Mouse (Mus musculus) left cerebral cortex, postnatal 14 days (tissue): ENCODE results near the gene Sept4. TPM values are rescaled to one million over a fixed set of nuclear protein-coding genes. Genes with fewer than 3 reads are reported as not detected.
A peak's percentile ranks its signal among the peaks of the same experiment; 100 is the strongest.

Source experiments
- DNase-seq, 2 experiments: peaks; one replicate each; pipeline ENCODE4 v3.0.0; 2021 to 2022; ENCODE audit warnings: low spot score in 2 of 2, mixed read lengths in 1 of 2
- intact Hi-C: fragments of 180-260 bp; cut with DNase I; formaldehyde crosslinking; loops from one replicate; pipeline ENCODE4 v1.15.1; 2025
- total RNA-seq, 2 experiments: library from RNA; stranded (reverse); gene quantifications; 2 replicates each; pipeline ENCODE4 v1.2.3; 2021

Sept4 gene
- total RNA-seq, 2 experiments from 2014 or later = 95.3 to 109 TPM

DNA sequence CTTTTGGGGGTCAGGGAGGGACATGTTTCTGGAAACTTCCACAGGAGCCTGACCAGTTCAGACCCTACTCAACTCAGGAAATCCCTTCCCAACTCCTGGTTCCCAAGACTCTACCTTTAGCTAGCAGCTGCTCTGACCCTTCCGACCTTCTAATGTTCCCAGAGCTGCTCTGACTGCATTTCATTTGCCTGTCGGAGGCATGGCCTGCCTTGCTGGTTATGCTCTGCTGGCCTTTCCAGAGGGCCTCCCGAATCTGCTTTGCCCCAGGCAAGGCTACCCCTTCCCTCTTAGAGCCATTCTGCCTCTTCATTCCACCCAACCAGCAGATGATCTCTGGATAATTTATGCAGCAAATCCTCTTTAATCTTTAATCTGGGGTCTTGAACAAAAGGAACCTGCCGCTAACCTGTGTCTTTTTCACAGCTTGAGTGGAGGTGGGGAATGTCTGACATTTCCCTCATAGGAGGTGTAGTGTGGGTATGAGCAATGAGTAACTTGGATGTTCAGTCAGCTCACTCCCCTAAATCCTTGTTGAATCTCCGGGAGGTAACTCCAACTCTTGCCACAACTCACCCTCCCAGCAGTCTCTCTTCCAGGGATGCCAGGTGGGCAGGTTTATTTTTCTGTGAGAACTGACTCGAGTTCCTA lies 9.0 kb downstream of the Sept4 start:
- intact Hi-C loops = no loop called here
- DNase-seq = no peak

DNA sequence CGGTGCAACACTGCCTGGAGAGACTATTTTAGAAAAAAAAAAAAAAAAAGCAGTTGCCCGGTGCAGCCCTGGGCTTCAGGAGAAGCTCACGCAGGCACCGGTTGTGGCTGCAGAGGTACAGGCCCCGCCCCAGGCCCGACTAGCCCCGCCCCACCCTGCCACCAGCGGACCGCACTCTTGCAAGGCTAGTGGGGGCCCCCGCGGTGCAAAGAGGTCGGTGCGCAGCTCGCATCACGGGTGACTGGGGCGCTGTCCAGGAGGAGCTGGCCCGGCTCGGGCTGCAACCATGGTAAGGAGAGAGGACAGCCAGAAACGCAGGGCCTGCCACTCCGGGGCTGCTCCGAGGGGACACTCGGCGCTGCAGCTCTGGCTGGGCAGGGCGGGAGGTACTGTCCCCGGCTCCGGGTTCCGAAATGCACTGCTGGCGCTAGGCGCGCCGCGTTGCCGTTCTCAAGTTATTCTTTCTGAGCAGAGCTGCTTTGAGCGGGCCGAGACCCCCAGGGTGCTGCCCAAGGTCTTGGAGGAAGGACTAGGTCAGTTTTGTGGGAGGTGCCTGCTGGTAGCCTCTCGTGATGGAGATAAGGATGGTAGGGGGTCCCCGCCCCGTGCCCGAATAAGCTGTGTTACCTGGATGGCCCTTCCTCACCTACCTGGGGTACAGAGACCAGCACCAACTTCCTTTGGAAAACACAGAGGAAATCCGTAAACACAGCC lies 9.7 kb downstream of the Sept4 start:
- intact Hi-C loops = no loop called here
- peak; percentile 51 to 58 for DNase-seq

DNA sequence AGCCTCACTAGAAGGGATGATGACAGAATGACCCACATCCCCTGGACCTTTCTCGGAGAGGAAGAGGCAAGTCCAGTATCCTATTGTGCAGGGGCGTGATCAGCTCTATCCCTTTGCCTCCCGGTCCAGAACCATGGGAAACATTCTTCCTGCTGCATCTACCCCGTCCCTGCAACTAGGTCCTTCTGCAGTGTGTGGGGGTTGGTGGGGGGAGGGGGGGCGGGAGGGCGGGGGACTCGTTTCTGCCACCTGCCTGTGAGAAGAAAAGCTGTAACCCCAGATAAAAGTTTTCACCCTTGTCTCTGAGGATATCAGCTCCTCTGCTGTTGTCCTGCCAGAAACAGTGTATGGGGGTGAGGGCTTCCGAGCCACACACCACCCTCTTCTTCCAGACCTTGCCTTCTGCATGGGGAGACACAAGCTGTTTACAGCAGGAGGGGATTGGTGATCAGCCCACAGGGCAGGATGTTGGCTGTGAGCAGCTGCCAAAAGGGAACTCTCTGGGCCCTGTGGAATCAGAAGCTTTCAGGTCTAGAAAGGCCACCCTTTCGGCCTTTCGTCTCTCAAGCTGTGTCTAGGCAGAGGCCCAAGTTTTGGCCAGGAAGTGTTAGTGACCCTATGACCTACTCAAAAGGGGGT lies 10.4 kb downstream of the Sept4 start:
- DNase-seq = no peak

DNA sequence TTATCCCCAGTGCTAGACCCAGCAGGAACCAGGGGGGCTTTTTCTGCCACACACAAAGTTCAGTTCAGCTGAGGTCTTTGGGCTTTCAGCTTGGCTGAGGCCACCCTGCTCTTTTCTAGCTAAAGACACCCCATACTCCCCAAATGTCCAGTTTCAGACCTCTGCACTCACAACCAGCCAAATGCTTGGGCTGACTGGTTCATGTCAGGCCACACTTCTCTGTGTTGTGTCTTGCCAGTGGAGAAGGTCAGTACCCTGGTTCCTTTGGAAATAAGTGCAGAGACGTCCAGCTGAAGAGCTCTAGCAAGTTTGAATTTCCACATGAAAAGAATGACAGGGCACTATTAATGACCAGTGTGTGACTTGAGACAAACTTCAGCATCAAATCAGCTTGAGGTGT lies 11.0 kb downstream of the Sept4 start:
- intact Hi-C loops = no loop called here
- no peak for DNase-seq

More for the DNA sequence above, 10.4 kb downstream of the Sept4 start:
- intact Hi-C loops = no loop called here

DNA sequence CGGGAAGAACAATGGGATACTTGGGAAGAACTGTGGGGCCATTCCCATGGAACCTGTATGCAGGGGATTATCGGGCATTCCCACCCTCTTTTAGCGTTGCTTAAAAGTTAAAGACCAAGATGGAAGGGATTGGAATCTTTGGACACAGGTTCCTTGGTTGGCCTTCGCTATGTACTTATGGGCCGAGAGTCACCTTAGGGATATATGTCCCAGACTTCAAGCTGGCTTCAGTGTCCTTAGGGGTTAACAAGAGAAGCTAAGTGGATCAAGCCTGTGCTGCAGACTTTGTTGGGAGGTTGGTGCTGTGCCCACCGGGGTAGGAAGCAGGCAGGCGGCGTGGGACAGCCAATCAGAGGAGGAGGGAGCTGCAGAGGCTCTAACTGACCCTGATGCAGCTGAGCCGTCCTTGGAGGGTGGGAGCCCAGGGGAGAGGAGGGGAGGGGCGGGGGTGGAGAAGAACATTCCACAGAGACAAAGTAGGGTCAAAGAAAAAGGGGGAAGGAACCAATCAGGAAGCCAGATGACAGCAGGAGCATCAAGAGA lies 11.9 kb downstream of the Sept4 start:
- no peak for DNase-seq
- intact Hi-C loops = no loop called here

DNA sequence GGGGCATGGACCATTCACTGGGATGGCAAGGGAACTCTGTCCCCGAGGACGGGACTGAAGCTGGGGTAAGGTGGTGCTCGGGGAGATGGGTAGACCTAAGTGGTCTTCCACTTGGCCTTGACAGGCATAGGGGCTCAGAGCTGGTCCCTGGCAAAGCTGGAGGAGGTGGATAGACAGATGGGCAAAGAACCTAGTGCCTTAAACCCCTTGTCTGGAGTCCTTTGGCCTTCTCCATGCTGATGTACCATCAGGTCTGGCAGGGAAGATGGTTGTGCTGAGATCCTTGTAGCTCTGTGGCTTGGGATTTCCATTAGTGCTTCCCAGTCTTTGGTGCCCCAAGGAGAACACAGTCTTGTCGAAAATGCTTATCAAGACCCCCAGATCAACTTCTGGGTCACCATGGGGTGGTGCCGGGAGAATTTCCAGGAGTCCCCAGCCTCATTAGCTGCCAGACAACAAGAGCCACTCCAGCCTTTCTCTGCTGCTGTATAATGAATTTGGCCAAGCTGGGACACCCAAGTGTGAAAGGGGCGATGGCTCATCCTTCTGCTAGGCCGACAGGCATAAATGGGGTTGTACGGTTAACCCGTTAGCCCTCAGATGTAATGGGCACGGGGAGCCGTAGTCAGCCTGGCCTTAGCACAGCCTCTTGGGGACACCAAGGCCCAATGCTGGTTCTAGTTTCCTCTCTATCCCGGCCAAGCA lies 12.6 kb downstream of the Sept4 start:
- intact Hi-C loops = no loop called here

DNA sequence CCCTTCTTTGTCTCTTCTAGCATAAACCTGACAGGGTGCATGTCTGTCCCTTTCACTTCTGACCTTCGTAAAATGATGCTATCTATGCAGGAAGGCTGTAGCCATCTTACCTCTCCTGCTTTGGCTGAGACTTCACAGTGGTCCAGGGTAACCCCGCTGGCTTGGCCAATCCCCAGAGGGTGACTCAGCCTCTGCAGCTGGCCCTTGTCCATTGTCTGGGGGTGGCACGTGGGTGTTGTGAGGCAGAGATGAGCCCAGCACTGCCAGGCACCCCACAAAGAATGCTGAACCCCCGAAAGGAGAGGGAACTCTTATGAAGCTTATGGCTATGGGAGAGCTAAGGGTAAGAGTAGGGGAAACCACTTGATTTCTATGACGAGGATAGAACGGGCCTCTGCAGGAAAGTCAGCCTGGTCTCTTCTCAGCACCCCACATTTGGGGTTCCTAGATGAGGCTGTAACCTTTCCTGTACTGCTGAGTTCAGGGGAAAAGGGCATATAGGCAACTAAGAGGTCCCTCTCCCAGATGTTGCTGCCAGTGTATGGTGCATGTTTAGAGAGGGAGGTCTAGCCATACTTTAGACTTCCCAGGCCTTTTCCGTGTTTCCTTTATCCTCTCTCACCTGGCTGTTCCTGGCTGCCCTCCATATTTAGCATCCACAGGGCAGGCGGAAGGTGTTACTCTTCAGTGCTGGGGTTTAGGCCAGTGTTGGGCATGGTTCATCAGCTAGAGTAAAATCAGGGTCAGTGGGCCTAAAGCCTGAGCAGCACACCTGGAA lies 13.4 kb downstream of the Sept4 start:
- no peak for DNase-seq
- intact Hi-C loops = no loop called here

More for the DNA sequence above, 12.6 kb downstream of the Sept4 start:
- no peak for DNase-seq

DNA sequence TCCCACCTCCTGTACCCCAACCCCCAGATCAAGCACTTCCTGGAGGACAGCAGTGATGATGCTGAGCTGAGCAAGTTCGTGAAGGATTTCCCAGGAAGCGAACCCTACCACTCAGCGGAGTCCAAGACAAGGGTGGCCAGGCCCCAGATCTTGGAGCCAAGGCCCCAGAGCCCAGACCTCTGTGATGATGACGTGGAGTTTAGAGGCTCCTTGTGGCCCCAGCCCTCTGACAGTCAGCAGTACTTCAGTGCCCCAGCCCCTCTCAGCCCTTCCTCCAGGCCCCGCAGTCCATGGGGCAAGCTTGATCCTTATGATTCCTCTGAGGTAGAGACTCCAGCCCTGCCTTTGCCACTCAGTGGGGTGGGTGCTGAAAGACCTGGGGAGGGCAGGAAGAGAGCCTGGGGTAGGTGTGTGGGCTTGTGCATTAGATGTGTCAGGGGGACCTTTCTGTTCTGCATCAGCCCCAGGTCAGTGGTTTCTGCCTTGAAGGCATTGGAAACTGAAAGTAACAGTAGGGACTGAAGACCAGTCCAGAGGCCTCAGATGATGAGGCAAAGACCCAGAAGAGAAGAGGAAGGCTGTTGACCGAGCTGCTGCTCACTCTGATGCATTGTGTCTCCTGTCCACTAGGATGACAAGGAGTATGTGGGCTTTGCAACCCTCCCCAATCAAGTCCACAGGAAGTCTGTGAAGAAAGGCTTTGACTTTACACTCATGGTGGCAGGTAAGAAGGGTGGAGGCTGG lies 14.8 kb downstream of the Sept4 start:
- no peak for DNase-seq
- intact Hi-C loops = no loop called here

DNA sequence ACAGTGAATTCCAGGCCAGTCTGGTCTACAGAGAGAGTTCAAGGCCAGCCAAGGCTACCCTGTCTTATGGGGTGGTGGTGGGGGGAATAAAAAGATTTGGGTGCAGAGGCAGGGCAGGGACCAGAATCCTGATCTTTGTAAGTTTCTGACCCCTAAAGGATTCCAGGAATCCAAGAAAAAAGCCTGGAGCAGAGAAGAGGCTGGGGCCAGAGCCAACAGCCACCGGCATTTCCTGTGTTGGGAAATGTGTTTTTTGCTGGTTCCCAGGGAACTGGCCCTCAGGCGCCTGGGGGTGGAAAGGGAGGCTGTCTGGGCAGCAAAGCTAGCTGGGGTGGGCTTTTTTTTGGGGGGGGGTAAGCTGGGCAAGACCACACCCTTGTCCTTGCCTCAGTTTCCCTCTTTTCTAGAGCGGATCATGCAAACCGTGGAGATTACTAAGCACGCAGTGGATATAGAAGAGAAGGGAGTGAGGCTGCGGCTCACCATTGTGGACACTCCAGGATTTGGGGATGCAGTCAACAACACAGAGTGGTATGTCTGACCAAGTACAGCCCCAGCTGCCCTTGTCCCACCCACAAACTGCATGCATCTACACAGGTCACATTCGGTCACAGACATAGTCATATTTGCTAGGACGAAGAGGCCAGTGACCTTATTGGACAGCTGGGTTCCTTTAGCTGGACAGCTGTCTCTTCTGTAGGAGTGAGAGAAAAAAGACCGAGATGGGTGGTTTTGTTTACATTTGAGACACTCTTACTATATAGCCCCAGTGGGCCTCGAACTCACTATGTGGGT lies 16.2 kb downstream of the Sept4 start:
- intact Hi-C loops = no loop called here
- DNase-seq = no peak

DNA sequence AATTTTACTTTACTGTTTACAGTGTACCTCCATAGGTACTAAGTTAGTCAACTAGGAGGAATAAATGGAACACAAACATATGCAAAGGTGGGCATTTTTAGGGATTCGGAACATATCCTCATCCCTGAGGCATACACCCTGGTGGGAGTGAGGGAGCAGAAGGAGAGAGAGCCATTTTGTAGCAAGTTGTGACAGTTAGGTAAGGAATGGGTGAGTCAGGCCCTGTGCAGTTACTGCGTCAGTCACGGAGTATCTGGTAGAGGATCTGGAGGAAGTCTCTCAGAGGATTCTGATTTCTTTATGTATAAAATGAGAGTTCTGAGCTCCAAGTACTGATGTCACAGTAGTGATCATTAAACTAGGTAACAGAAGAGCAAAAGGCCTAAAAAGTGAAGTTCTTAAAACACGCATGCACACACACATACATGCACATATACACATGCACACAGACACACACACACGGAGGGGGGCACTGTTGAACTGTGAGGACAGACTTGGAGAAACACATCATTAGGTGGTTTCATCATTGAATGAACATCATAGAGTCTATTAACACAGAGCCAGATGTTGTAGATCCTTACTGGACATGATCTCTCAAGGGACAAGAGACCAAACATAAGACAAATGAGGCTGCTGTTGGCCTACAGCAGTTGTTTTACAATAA lies 18.6 kb downstream of the Sept4 start:
- intact Hi-C loops = no loop called here
- no peak for DNase-seq

DNA sequence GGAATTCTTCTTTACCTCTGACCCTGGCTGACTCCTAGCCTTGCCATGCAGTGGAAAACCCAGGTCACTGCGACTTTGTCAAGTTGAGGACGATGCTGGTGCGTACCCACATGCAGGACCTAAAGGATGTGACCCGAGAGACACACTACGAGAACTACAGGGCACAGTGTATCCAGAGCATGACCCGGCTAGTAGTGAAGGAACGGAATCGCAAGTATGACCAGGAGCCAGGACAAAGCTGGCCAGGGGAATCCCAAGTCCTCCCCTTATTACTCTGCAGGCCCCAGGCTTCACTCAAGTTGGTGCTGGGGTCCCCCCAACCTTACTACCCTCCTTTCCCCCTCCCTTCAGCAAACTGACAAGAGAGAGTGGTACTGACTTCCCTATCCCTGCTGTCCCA lies 20.9 kb downstream of the Sept4 start:
- DNase-seq = no peak
- intact Hi-C loops = no loop called here

DNA sequence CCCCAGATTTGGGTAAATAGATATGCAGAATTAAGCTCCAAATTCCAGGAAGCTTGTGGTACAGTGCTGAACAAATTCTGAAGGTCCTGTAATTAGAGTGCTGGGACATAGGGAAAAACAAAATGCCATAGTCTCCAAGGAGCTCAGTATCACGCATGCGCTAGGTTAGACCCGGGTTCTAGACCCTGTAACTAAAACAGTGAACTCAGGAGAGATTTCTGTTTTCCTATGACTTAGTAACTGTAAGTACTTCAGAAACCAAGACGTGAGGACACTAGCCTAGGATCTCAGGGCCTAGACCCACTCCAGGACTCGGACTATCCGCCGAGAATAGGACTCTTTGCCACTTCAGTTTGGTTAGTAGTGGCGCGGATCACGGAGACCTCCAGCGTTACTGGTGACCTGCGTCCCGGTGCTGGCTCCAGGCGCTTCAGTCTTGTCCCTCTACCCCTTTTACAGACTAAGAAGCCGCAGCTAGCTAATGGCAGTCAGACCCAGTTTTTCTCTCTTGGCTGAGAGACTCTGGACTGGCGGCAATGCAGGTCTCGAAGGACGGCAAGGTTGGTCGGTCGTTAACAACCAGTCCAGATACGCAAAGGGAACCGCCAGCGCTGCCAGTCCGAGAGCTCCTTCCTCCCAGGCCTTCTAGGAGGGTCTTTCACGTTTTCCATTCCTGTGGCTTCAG lies 22.3 kb downstream of the Sept4 start:
- intact Hi-C loops = no loop called here
- peak in 1 of 2 experiments; percentile 30 for DNase-seq

DNA sequence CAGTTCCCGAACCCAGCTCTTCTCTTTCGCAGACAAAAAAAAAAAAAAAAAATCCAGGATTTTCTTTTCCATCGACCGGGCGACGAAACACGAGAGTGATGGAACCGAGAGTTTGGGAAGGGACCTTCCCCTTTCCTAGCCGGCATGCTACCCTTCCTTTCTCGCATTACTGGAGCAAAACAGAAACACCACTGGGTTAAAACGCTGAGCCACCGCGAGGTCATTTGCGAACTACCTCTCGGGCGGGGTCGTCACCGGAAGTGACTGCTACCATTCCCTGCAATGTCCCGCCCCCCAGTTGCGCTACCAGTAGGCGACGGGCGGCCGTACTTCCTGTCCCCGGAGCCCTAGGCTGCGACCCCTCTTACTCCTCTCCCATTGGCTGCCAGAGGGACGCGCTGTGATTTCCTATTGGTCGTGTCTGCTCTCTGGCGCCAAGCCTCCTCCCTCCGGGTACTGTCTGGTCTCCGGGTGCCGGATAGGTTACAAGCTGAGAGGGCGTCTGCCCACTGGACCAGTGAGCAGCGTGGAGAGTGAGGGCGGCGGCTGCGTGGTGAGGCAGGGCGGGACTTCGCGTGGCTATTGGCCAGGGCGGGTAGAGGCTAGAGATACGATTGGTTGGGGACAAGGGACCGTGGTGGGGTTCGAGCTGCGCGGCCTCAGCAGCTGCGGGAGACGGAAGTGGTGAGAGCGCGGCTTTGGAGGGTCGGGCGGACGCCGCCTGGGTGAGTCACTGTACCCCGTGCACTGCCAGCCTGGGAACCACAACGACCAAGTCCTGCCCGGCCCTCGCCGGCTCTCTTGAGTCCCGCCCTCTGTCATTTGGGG lies 23.0 kb downstream of the Sept4 start, which contains the start of gene Mtmr4:
TSS of gene Mtmr4 (plus strand) at position 637 of the 828 bp plus-strand sequence.
- DNase-seq = peak; percentile 99 to 100

DNA sequence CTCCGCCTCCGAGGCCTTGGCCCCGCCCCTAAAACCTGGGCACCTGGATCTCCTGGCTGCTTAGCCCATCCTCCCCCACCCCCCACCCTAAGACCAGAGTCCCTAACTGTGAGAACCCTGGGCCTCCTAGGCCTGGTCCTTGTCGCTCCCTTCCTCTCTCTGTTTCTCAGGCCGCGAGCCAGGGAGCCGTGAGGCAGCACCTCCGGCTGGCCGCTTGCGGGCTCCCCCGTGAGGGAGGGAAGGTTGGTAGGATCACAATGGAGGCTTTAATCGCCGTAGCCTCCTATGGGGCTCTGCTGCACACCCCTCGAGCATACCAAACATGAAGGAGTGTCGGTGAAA lies 23.6 kb downstream of the Sept4 start:
- intact Hi-C loops = no loop called here
- DNase-seq = no peak

More for the DNA sequence above, 23.0 kb downstream of the Sept4 start, which contains the start of gene Mtmr4:
- intact Hi-C loops = no loop called here

DNA sequence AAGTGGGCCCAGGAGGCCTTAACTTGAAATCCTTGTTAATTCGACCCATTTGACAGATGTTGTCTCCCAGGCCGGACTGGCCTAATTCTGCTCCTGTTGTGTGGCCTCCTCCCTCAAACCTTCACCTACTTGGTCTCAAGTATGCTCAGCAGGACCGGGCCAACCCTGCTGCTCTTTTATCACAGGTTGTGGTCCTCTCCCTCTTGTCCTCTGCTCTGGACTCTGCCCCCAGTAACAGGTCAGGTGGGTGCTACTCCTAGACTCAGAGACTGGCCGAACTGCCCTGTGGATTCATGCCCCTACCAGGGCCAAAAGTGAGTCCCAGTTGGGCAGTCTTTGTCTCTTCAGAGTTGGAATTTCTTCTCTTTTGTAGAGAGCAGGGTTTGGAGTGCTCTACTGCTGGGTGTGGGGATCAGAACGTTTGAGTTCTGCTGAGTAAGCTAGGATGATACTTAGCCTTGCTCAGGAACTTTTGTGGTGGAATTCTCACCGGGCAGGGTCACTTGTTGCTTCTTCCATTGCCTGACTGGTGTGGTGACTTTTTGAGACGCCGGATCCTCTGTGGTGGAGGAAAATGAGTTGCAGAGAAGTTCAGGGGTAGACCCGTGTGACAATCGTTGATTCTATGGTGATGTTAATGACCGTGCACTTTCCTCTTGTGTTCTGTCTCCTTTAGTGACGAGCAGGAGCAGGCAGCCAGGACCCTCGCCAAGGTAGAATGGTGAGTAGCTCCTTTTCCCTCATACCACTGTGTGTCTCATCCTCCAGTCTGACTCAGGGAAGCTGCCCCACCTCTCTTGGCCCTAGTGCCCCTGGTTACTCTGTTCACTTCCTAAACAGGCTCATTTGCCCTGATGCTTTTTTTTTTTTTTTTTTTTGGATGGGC lies 24.3 kb downstream of the Sept4 start:
- DNase-seq = no peak
- intact Hi-C loops = no loop called here
